Mouse (Mus musculus) effector memory CD4-positive, alpha-beta T cell, adult 7 months (primary cell): ENCODE data around the gene Gm12166. TPM values are rescaled to one million over a fixed set of nuclear protein-coding genes. Genes with fewer than 3 reads are reported as not detected.

Experiments used
- polyA plus RNA-seq: library from polyadenylated mRNA; unstranded; fragments of 100-300 nt; shearing (Covaris generic); gene quantifications from one replicate; pipeline ENCODE4 v1.2.1, GENCODE M21; 2017

Gm12166 gene
- polyA plus RNA-seq: 9.3 TPM

GRCm38 (mm10) chr11:46052105-46052659 is at the start of gene Gm12166:
Gene Gm12166, minus strand, starts transcription at chr11:46052321.

GRCm38 (mm10) chr11:46055896-46056769 is 4.0 kb upstream of the Gm12166 start, which contains the start of gene Adam19:
Gene Adam19, plus strand, starts transcription at chr11:46055992.

Other genes with a start within 250 kb of the Gm12166 start
- 343 TPM for gene Clint1, start 200.3 kb downstream of the Gm12166 start, polyA plus RNA-seq
- 7.9 TPM for gene Lsm11, start 107.4 kb downstream of the Gm12166 start, polyA plus RNA-seq
- gene Thg1l, start 96.8 kb downstream of the Gm12166 start, polyA plus RNA-seq: 6.8 TPM
- not detected for gene Sox30, start 72.0 kb downstream of the Gm12166 start, polyA plus RNA-seq
- gene Adam19, start 3.7 kb upstream of the Gm12166 start, polyA plus RNA-seq: 21.2 TPM
- 0.15 TPM for gene Nipal4, start 114.2 kb upstream of the Gm12166 start, polyA plus RNA-seq
- gene Fndc9, start 183.2 kb upstream of the Gm12166 start, polyA plus RNA-seq: 1.3 TPM